In the genomic region with DNA sequence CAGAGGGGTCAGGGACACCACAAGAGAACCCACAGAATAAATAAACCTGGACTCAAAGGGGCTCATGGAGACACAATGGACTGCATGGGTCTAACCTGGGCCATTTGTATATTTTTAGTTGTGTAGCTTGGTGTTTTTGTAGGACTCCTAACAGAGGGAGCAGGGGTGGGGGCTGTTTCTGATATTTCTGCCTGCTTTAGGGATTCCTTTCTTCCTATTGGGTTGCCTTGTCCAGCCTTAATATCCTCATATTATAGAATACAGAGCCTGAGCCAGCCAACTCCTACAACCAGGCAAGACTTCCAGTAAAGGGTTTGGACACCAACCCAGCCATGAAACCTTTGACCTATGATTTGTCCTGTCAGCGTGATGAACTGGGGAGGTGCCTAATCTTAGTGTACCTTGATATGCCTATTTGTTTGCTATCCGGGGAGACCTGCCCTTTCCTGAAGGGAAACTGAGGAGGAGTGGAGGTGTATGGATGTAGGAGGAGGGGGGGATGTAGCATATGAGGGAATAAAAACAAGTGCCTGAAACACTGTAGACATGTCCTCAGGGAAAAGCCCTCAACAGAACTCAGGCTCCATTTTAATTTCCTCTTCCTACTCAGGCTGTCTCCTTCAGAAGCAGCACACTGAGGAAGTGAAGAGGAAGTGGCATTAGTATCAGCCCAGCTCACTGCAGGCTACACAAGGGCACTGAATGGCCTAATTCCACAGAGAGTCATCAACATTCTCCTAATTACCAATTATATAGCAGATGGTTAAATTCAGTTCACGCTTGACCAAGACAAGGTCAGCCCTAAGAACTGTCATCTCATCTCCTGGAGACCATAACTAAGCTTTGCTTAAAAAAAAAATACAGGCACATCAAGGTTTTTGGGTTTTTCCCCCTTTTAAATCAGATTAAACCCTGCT, we compare ENCODE assay signal across 14 mouse cellular contexts.
A peak's percentile ranks its signal among the peaks of the same experiment; 100 is the strongest.
DNase-seq lines count a peak whose midpoint lies in the region; ATAC-seq lines count a peak whose summit lies in the region.
"Had no signal": no experiment of that assay in that cellular context is flagged by ENCODE, and none has a peak within 500 bp of the region (broad histone marks: within the 10 kb centered on the region; RNA-seq: fewer than 3 reads in every experiment).

No protein-coding gene starts in this region.

- no peak overlapping the region for H3K27ac ChIP-seq in forebrain, embryonic 12.5 days
- H3K27ac ChIP-seq in forebrain, embryonic 15.5 days (replicated peaks) = no peak overlapping the region
- no peak overlapping the region for H3K27ac ChIP-seq in neural tube, embryonic 14.5 days (ENCODE audit: low read depth, low read length)
- no peak overlapping the region for H3K27ac ChIP-seq in neural tube, embryonic 15.5 days (replicated peaks)
- no peak overlapping the region for H3K27ac ChIP-seq in embryonic facial prominence, embryonic 14.5 days (replicated peaks; ENCODE audit: low read depth, low read length)
- H3K27ac ChIP-seq: stomach, postnatal 0 days had no signal

- H3K4me2 ChIP-seq in forebrain, embryonic 12.5 days = no peak overlapping the region
- H3K4me2 ChIP-seq in forebrain, embryonic 15.5 days (replicated peaks) = no peak overlapping the region
- no peak overlapping the region for H3K4me2 ChIP-seq in neural tube, embryonic 14.5 days (ENCODE audit: low read depth, low read length)
- no peak overlapping the region for H3K4me2 ChIP-seq in neural tube, embryonic 15.5 days
- H3K4me2 ChIP-seq in embryonic facial prominence, embryonic 14.5 days (ENCODE audit: low read depth, low read length) = no peak overlapping the region
- H3K4me2 ChIP-seq: heart, embryonic 12.5 days had no signal

- no peak for DNase-seq in embryonic facial prominence, embryonic 14.5 days (ENCODE audit: low spot score)
- DNase-seq in gastrocnemius, adult 18-20 months (ENCODE audit: low spot score) = no peak
- DNase-seq in left cerebral cortex, adult 18-20 months (ENCODE audit: low spot score in 2 of 2) = no peak
- DNase-seq: gastrocnemius, postnatal 10 days; heart, postnatal 36 days; lung, postnatal 14 days; thymus, postnatal 36 days had no signal

- H3K9ac ChIP-seq in forebrain, embryonic 12.5 days = no peak overlapping the region
- H3K9ac ChIP-seq in forebrain, embryonic 15.5 days (replicated peaks) = no peak overlapping the region
- no peak overlapping the region for H3K9ac ChIP-seq in neural tube, embryonic 14.5 days (replicated peaks; ENCODE audit: low read depth, low read length)
- H3K9ac ChIP-seq in neural tube, embryonic 15.5 days (replicated peaks) = no peak overlapping the region
- no peak overlapping the region for H3K9ac ChIP-seq in embryonic facial prominence, embryonic 14.5 days (ENCODE audit: low read depth, low read length)
- H3K9ac ChIP-seq: heart, embryonic 12.5 days had no signal

- H3K9me3 ChIP-seq in forebrain, embryonic 12.5 days = no peaks in the 10 kb centered on the region
- no peaks in the 10 kb centered on the region for H3K9me3 ChIP-seq in forebrain, embryonic 15.5 days
- H3K9me3 ChIP-seq in neural tube, embryonic 14.5 days (ENCODE audit: control insufficient read depth, low read length) = no peaks in the 10 kb centered on the region
- no peaks in the 10 kb centered on the region for H3K9me3 ChIP-seq in neural tube, embryonic 15.5 days (replicated peaks)
- H3K9me3 ChIP-seq in embryonic facial prominence, embryonic 14.5 days (ENCODE audit: control insufficient read depth, low read length) = no peaks in the 10 kb centered on the region
- H3K9me3 ChIP-seq: heart, embryonic 12.5 days had no signal

- 85% methylated on average over 3 of the region's 3 CpGs for WGBS in forebrain, embryonic 12.5 days
- WGBS in forebrain, embryonic 15.5 days = 82% methylated on average over 3 of the region's 3 CpGs
- WGBS in neural tube, embryonic 14.5 days = 68% methylated on average over 3 of the region's 3 CpGs
- 71% methylated on average over 3 of the region's 3 CpGs for WGBS in neural tube, embryonic 15.5 days
- 70% methylated on average over 3 of the region's 3 CpGs for WGBS in embryonic facial prominence, embryonic 14.5 days

- ATAC-seq in forebrain, embryonic 12.5 days (ENCODE audit: low FRiP score) = 0 out of 2 replicates have a peak, but pooled peaks have one; percentile 36
- no peak for ATAC-seq in forebrain, embryonic 15.5 days (replicated peaks)
- ATAC-seq in neural tube, embryonic 14.5 days (ENCODE audit: low read depth) = peak; percentile 58; the same call in 1 of the 2 replicates
- ATAC-seq in neural tube, embryonic 15.5 days (ENCODE audit: low FRiP score) = no peak
- peak; percentile 15; the same call in 1 of the 2 replicates for ATAC-seq in embryonic facial prominence, embryonic 14.5 days (ENCODE audit: low read depth)
- ATAC-seq: forebrain, embryonic 14.5 days had no signal

- H3K4me3 ChIP-seq in forebrain, embryonic 12.5 days (replicated peaks) = no peak overlapping the region
- H3K4me3 ChIP-seq in forebrain, embryonic 15.5 days = no peak overlapping the region
- H3K4me3 ChIP-seq in neural tube, embryonic 14.5 days (ENCODE audit: low read depth, low read length) = no peak overlapping the region
- H3K4me3 ChIP-seq in neural tube, embryonic 15.5 days (replicated peaks) = no peak overlapping the region
- H3K4me3 ChIP-seq in embryonic facial prominence, embryonic 14.5 days (ENCODE audit: low read depth, low read length) = no peak overlapping the region
- H3K4me3 ChIP-seq: heart, embryonic 12.5 days had no signal

- no peaks in the 10 kb centered on the region for H3K4me1 ChIP-seq in forebrain, embryonic 12.5 days
- H3K4me1 ChIP-seq in forebrain, embryonic 15.5 days = peaks cover 10% of the 10 kb centered on the region
- no peaks in the 10 kb centered on the region for H3K4me1 ChIP-seq in neural tube, embryonic 14.5 days (ENCODE audit: control insufficient read depth, insufficient read depth, low read length)
- no peaks in the 10 kb centered on the region for H3K4me1 ChIP-seq in neural tube, embryonic 15.5 days
- no peaks in the 10 kb centered on the region for H3K4me1 ChIP-seq in embryonic facial prominence, embryonic 14.5 days (ENCODE audit: control insufficient read depth, insufficient read depth, low read length)

- no peaks in the 10 kb centered on the region for H3K27me3 ChIP-seq in forebrain, embryonic 12.5 days
- H3K27me3 ChIP-seq in forebrain, embryonic 15.5 days = no peaks in the 10 kb centered on the region
- no peaks in the 10 kb centered on the region for H3K27me3 ChIP-seq in neural tube, embryonic 14.5 days (ENCODE audit: control insufficient read depth, insufficient read depth, low read length)
- no peaks in the 10 kb centered on the region for H3K27me3 ChIP-seq in neural tube, embryonic 15.5 days (replicated peaks)
- no peaks in the 10 kb centered on the region for H3K27me3 ChIP-seq in embryonic facial prominence, embryonic 14.5 days (replicated peaks; ENCODE audit: control insufficient read depth, insufficient read depth, low read length)
- H3K27me3 ChIP-seq: heart, embryonic 12.5 days had no signal

- H3K36me3 ChIP-seq in forebrain, embryonic 12.5 days (replicated peaks) = no peaks in the 10 kb centered on the region
- no peaks in the 10 kb centered on the region for H3K36me3 ChIP-seq in forebrain, embryonic 15.5 days
- no peaks in the 10 kb centered on the region for H3K36me3 ChIP-seq in neural tube, embryonic 14.5 days (ENCODE audit: control insufficient read depth, insufficient read depth, low read length)
- H3K36me3 ChIP-seq in neural tube, embryonic 15.5 days = no peaks in the 10 kb centered on the region
- no peaks in the 10 kb centered on the region for H3K36me3 ChIP-seq in embryonic facial prominence, embryonic 14.5 days (ENCODE audit: control insufficient read depth, insufficient read depth, low read length)
- H3K36me3 ChIP-seq: heart, embryonic 12.5 days had no signal

Comparison
In these comparisons a context has a peak if more than half of its experiments do, and no peak if none do; other contexts are left out.
1. ATAC-seq: peak in forebrain, embryonic 12.5 days (single experiment), neural tube, embryonic 14.5 days (single experiment) and embryonic facial prominence, embryonic 14.5 days (single experiment); none in forebrain, embryonic 15.5 days (single experiment) and neural tube, embryonic 15.5 days (single experiment).